Mouse (Mus musculus): Measurements from ENCODE around the gene Actg1.

Actg1 gene

DNA sequence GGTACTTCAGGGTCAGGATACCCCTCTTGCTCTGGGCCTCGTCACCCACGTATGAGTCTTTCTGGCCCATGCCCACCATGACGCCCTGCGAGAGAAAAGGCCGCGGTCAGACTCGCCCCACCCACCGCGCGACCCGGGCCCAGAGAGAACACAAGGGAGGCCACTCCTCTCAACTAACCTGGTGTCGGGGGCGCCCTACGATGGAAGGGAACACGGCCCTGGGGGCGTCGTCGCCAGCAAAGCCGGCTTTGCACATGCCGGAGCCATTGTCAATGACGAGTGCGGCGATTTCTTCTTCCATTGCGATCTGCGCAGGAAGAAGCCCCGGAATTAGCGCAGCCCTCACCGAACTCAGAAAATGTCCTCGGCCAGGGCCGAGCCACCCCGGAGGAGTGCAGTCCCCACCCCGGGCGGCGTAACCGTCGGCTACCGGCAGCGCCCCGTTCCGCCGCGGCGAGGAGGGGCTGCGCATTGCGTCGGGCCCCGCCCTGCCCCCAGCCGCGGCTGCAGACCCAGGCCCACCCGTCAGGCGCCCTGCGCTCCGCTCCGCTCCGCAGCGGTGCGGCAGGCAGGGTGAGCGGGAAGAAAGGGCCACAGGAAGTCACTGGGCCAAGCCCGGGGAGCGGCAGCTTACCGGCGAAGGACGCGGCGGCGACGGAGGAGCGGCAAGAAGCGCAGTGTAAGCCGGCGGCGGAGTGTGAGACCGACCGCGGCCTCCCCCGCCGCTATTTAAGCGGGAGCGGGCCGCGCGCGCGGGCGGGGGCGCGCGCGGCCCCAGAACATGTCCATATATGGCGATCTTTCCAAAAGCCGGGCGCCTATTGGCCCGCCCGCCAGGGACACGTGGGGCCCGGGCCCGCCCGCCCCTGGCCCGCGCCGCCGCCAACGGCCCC is at the start of gene Actg1:
Actg1 (minus strand) TSS at position 752 of the 893 bp plus-strand sequence.
- peak in 1 of 2 experiments; percentile 82 for DNase-seq (ENCODE audit: low spot score in 2 of 2)

DNA sequence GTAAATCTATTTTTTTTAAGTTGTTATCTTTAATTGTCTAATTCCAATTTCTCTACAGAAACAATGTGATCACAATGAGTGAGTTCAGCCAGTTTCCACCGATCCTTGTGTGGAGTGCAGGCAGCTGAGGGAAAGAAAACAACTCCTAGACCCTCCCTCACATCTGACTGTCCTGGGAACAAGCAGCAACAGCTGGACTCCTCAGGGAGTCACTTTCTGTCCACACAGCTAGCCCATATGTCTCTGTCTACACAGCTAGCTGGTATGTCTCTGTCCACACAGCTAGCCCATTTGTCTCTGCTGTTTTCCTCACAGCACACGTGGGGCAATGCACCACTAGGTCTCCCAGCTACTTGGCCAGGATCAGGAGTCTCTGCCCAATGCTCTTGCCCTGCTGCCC is 49.3 kb upstream of the Actg1 start:
- DNase-seq (ENCODE audit: low spot score in 2 of 2): no peak

DNA sequence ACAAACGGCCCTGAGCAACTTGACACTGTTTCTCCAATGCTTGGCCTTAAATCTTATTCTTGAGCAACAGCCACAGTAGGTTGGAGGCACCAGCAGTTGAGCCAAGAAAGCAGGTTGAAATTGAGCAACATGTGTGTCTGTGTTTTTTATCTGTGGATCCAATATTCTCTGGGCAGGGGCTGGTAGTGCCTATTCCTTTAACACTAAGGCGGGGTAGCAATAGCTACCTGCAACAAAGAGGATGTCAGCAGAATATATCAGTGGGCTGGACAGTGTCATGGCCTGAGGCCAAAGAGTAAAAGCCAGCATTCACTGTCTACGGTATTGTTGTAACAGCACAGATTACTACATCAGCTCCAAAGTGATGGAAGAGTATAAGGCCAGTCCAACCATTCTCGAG is 47.3 kb upstream of the Actg1 start:
- DNase-seq (ENCODE audit: low spot score in 2 of 2): no peak

GRCm38 (mm10) chr11:120388580-120388979 is 40.2 kb upstream of the Actg1 start:
- DNase-seq (ENCODE audit: low spot score in 2 of 2): no peak

DNA sequence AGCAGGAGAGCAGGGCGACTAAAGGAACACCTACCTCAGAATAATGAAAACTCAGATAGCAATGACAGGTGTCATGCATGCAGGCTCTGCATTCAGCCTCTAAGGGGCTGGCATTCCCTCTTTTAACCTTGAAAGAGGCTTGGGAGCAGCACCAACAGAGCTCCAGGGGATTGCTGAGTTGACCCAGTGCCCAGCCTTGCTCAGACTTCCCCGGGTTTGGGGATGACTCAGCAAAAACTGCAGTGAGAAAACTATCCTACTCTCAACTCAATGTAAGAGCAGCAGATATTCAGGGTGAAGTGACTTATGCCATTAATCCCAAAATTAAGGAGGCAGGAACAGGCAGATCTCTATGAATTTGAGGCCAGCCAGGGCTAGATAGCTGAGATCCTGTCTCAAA is 38.8 kb upstream of the Actg1 start:
- DNase-seq (ENCODE audit: low spot score in 2 of 2): no peak

DNA sequence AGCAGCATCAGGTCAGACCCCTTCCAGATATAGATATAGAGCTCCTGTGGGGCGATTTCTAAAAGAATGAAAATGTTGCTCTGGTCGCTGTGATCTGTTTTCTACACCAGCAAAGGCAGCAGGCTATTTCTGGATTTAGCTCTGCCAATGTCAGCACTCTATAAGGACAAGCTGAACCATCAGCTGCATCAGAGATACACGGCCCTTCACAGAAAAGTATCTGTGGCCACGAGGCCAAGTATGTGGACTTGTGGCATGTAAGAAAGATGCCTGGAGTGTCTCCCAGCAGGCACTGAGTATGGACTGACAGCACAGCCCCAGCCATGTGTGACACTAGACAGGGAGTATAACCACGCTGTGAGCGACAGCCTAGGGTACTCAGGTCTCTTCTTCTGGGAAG is 38.3 kb upstream of the Actg1 start:
- no peak for DNase-seq (ENCODE audit: low spot score in 2 of 2)

- DNase-seq (ENCODE audit: low spot score in 2 of 2): peak; percentile 52 to 60
Observed at GRCm38 (mm10) chr11:120382509-120382908, 34.2 kb upstream of the Actg1 start.

DNA sequence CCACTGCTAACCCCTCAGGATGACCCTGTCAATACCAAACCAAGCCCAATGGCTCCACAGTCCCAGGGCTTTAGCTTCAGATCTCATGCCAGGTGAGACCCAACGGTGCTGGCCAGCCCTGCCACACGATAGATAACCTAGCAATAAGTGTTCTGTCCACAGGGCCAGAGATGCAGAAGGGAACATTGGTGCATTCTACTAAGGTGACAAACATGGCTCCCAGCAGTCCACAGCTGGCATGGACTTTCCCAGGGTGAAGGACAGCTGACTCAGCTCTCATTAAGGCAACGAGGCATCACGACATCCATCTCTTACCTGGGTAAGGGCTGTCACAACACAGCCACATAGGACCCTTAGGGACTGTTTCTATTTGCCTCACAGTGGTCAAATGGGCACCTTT is 32.8 kb upstream of the Actg1 start:
- DNase-seq (ENCODE audit: low spot score in 2 of 2): no peak

GRCm38 (mm10) chr11:120380271-120380670 is 31.9 kb upstream of the Actg1 start:
- no peak for DNase-seq (ENCODE audit: low spot score in 2 of 2)

GRCm38 (mm10) chr11:120378611-120379540 is 30.5 kb upstream of the Actg1 start, which contains the start of gene Faap100:
TSS of gene Faap100 (minus strand) at chr11:120378764.
- peak; percentile 59 to 83 for DNase-seq (ENCODE audit: low spot score in 2 of 2)

DNA sequence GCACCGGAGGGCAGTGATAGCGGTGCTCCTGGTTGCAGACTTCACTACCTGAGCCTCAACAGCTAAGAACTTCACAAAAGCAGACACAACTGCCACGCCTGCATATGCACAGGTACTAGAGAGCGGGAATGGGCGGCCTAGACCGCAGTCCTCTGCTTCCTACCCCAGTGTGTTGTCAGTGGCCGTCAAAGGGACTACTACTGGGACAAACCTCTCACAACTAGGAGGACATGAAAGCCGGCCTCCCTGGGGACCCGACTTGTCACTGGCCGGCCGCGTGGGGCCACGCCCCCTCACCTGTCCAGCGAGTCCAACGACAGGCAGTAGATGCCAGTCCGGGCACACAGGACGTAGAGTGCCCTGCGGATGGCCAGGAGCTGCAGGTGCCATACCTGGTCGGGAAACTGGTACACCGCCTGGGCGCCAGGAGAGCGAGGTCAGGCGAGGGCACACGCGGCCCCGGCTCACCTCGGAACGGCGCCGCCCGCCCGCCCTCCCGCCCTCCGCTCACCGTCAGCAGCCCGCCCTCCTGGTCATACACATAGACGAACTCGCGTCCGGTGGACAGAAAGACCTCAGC is 29.8 kb upstream of the Actg1 start:
- no peak for DNase-seq (ENCODE audit: low spot score in 2 of 2)

GRCm38 (mm10) chr11:120377337-120377736 is 29.0 kb upstream of the Actg1 start:
- DNase-seq (ENCODE audit: low spot score in 2 of 2): no peak

DNA sequence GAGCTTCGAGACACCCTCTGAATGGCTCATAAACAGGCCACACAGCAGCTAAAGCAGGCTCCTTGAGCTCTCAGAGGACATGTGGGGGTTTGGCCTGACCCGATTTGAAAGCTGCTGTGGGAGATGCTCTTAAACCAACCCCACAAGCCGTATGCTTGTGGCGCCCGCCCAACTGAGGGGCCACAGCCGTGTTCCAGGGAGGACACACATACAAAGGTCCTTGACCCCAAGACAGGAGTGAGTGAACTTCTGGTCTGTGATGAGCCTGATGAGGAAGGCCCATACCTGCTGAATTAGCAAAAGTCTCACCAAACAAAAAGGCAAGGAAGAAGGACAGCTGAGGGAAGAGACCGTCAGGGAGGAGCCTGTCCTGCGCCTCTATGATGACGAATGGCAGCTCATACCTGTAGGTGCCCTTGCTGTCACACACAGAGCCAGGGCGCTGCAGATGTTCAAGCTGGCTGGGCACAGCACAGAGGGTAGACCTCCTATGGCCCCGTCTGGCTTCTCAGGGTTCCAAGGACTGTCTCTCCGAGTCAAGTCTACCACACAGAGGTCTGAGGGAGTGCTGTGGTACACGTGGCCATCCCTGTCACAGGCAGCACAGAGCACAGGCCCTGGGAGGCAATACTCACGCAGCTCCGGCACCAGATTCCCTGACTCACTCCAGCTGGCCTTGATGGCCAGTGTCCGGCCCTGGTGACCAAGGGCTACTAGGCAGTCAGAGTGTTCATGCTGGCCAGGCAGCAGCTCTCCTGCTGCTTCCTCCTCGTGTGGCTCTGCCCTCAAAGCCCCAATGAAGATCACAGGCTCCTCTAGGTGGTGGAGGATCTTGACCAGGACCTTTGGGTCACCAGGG is 28.2 kb upstream of the Actg1 start:
- DNase-seq (ENCODE audit: low spot score in 2 of 2): no peak

DNA sequence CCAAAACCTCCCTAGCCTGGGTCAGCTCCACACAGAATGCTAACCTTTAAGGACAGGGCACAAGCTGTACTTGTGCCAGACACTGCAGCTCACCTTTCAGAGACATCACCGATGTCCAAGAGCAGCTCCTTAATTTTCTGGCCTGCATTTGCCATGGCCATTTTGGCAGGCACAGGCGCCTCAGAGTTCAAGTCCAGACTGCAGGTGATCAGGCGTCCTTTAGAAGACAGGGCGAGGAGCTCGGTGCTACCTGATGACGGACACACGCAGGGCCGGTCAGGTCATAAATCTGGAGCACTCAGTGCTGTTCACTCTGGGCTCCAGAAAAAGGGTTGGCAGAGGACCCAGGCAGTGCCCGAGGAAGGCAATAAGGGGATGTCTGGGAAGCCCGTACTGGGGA is 27.0 kb upstream of the Actg1 start:
- no peak for DNase-seq (ENCODE audit: low spot score in 2 of 2)

DNA sequence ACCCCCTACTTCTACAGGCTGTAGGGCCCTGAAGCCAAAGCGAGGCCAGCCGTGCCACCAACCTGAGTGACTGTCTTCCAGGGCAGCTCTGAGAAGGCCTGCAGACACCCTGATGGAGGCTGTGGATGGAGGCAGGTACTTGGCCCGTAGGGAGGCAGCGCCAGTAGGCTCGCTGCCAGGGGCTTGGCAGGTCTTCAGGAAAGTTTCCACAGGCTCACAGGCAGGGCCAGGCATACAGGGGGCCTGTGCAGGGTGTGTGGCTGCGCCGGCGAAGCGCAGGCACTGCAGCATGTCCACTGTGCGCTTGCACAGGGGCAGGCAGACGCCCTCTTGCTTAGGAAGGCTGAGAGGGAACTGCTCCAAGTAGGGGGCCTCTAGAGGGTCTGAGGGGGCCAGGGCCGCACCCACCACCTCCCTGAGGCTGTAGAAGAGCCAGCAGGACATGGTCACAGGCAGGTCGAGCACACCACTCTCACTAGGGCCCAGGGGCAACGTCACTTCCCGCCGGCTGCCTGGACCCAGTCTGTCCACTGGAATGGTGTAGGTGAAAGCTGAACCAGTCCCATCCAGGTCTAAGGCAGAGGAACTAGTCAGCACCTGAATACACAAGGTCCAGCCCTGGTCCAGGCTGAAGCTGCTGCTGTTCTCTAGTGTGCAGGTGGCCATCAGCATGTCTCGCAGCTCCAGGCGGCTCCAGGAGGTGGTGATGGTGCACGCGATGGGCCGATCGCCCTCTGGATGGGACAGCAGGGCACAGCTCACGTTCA is 25.7 kb upstream of the Actg1 start:
- no peak for DNase-seq (ENCODE audit: low spot score in 2 of 2)

- no peak for DNase-seq (ENCODE audit: low spot score in 2 of 2)
Observed at GRCm38 (mm10) chr11:120373025-120373424, 24.7 kb upstream of the Actg1 start.

- peak in 1 of 2 experiments; percentile 45 for DNase-seq (ENCODE audit: low spot score in 2 of 2)
Observed at GRCm38 (mm10) chr11:120369656-120370055, 21.3 kb upstream of the Actg1 start.

GRCm38 (mm10) chr11:120366443-120367027 is 18.2 kb upstream of the Actg1 start:
- no peak for DNase-seq (ENCODE audit: low spot score in 2 of 2)

- no peak for DNase-seq (ENCODE audit: low spot score in 2 of 2)
Observed at GRCm38 (mm10) chr11:120362891-120363290, 14.5 kb upstream of the Actg1 start.

GRCm38 (mm10) chr11:120361295-120361694 is 13.0 kb upstream of the Actg1 start, which contains the start of gene Fscn2:
TSS of gene Fscn2 (plus strand) at chr11:120361534.
- no peak for DNase-seq (ENCODE audit: low spot score in 2 of 2)

Measured in left cerebral cortex, adult 9 months (tissue).